Mouse (Mus musculus) stomach, embryonic 15.5 days (tissue): ENCODE measurements at regions not wholly inside any gene's neighbourhood (a gene's known extent, or its start where the extent isn't known, plus 50 kb on each side); places are given as distances from the start of the nearest gene placed in this dataset.

Experiments
- ATAC-seq: fragments of 200-750 bp; cut with Nextera tagmentation; 2 replicates; pipeline ENCODE4 v1.8.0; 2017; ENCODE audit warnings: low read depth, moderate number of reproducible peaks, moderate TSS enrichment; ENCODE audit not compliant: insufficient read depth, low FRiP score
- H3K27ac ChIP-seq: fragments of 300-500 bp; sonication (generic); 2 replicates; pipeline ENCODE4 v1.5.1; 2015; ENCODE audit warnings: mild to moderate bottlenecking, inconsistent platforms
- H3K27me3 ChIP-seq: fragments of 300-500 bp; sonication (generic); replicated peaks from 2 replicates; pipeline ENCODE4 v1.6.1; 2015; ENCODE audit warnings: inconsistent platforms
- H3K36me3 ChIP-seq: fragments of 300-500 bp; sonication (generic); 2 replicates; pipeline ENCODE4 v1.6.1; 2015; ENCODE audit warnings: inconsistent platforms
- H3K4me1 ChIP-seq: fragments of 300-500 bp; sonication (generic); 2 replicates; pipeline ENCODE4 v1.6.1; 2015; ENCODE audit warnings: inconsistent platforms
- H3K4me2 ChIP-seq: fragments of 300-500 bp; sonication (generic); 2 replicates; pipeline ENCODE4 v1.6.1; 2015; ENCODE audit warnings: mild to moderate bottlenecking, inconsistent platforms
- H3K4me3 ChIP-seq: fragments of 300-500 bp; sonication (generic); replicated peaks from 2 replicates; pipeline ENCODE4 v1.5.1; 2015; ENCODE audit warnings: inconsistent platforms
- H3K9ac ChIP-seq: fragments of 300-500 bp; sonication (generic); 2 replicates; pipeline ENCODE4 v1.6.1; 2015; ENCODE audit warnings: inconsistent platforms
- H3K9me3 ChIP-seq: fragments of 300-500 bp; sonication (generic); 2 replicates; pipeline ENCODE4 v1.6.1; 2016; ENCODE audit warnings: inconsistent platforms
- WGBS: fragments of 180-500 bp; shearing (Covaris S2); methylation state at CpG from one replicate; pipeline ENCODE4 v1.1.7; 2015; 5-methylcytosine and 5-hydroxymethylcytosine counted together

DNA sequence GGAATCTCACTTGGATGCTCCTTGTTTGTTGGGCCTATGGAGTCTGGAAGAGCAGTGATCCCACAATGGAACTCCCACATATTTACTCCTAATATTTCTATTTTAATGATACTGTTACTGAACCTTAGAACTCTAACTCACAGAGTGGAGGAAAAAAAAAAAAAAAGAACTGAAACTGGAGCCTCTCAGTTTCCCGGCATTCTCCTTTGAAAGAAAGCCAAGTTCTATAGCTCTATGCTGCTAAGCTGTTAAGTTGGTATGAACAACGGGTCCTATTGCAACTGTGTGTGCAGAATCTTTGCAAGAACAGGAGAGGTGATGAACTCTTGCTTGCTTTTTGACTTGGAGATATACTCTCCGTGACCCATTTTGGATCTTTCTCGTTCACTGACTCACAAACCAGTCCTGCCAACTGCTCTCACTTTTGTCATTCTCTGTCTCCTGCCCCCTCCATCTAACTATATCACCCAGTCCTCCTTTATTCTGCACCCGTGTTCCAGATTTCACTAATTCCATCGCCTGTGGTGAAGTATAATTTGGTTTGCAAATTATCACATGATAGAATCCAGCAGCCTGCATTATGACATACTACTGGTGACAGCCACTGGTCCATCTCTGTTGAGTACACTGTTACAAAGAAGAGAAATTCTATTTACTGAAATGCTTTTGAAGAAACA lies 92.6 kb upstream of the Ctsc start:
- WGBS = 75% methylated on average over 6 of the region's 6 CpGs
- H3K4me3 ChIP-seq = no peak overlapping the region
- no peak for ATAC-seq
- H3K9ac ChIP-seq = no peak overlapping the region
- H3K4me2 ChIP-seq = no peak overlapping the region
- H3K27ac ChIP-seq = no peak overlapping the region
- H3K9me3 ChIP-seq = no peaks in the 10 kb centered on the region
- H3K27me3 ChIP-seq = no peaks in the 10 kb centered on the region
- no peaks in the 10 kb centered on the region for H3K4me1 ChIP-seq
- no peaks in the 10 kb centered on the region for H3K36me3 ChIP-seq

DNA sequence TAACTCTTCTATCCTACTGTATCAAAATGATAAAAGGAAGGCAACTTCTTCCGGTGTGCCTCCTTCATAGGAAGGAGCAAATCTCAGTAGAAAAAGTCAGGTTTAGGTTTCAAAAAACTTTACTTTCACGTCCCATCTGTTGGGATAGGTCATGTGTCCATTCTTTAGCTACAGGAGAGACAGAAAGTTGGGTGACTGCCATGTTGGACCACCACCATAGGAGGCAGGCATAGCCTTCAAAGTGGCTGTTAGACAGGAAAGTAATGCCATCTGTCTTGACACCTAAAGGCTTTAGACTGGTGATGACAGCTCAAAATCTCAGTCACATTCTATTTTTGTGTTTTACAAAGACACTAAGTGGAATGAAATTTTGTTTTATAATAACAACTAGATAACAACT lies 90.3 kb upstream of the Ctsc start:
- H3K4me1 ChIP-seq = no peaks in the 10 kb centered on the region
- H3K9ac ChIP-seq = no peak overlapping the region
- H3K27ac ChIP-seq = no peak overlapping the region
- no peaks in the 10 kb centered on the region for H3K9me3 ChIP-seq
- no peak overlapping the region for H3K4me2 ChIP-seq
- H3K27me3 ChIP-seq = no peaks in the 10 kb centered on the region
- no peaks in the 10 kb centered on the region for H3K36me3 ChIP-seq
- no peak overlapping the region for H3K4me3 ChIP-seq
- WGBS = 69% methylated on average over 2 of the region's 2 CpGs
- no peak for ATAC-seq

DNA sequence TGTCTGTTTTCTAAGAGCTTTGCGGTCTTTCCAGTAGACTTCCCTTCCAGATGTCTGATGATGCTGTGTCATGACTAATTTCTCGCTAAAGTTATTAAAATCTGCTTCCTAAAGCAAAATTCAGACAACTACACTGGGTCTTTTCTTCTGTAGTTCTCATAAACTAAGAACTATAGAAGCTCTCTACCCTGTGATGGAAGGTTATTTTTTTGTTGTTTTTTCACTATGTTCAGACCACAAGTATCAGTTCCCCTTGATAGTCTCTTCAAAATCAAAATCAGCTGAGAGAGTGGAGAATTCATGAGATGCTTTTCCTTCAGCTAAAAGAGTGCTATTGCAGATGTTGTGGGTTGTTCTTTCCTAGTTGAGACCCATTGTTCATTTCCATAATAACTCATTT lies 85.1 kb upstream of the Ctsc start:
- no peaks in the 10 kb centered on the region for H3K36me3 ChIP-seq
- H3K4me2 ChIP-seq = no peak overlapping the region
- no peak for ATAC-seq
- H3K27ac ChIP-seq = no peak overlapping the region
- WGBS = 77% methylated on average over 2 of the region's 2 CpGs
- no peaks in the 10 kb centered on the region for H3K27me3 ChIP-seq
- no peaks in the 10 kb centered on the region for H3K4me1 ChIP-seq
- H3K9me3 ChIP-seq = no peaks in the 10 kb centered on the region
- H3K9ac ChIP-seq = no peak overlapping the region
- H3K4me3 ChIP-seq = no peak overlapping the region

GRCm38 (mm10) chr7:88199043-88199442 lies 78.8 kb upstream of the Ctsc start:
- H3K4me2 ChIP-seq = no peak overlapping the region
- no peaks in the 10 kb centered on the region for H3K4me1 ChIP-seq
- no peaks in the 10 kb centered on the region for H3K9me3 ChIP-seq
- H3K9ac ChIP-seq = no peak overlapping the region
- H3K27me3 ChIP-seq = no peaks in the 10 kb centered on the region
- WGBS = 50% methylated on average over 4 of the region's 4 CpGs
- ATAC-seq = no peak
- no peak overlapping the region for H3K4me3 ChIP-seq
- H3K36me3 ChIP-seq = no peaks in the 10 kb centered on the region
- H3K27ac ChIP-seq = no peak overlapping the region

GRCm38 (mm10) chr7:88199929-88200538 lies 77.9 kb upstream of the Ctsc start:
- H3K9ac ChIP-seq = no peak overlapping the region
- H3K27me3 ChIP-seq = no peaks in the 10 kb centered on the region
- H3K36me3 ChIP-seq = no peaks in the 10 kb centered on the region
- H3K4me1 ChIP-seq = no peaks in the 10 kb centered on the region
- no peaks in the 10 kb centered on the region for H3K9me3 ChIP-seq
- no peak overlapping the region for H3K4me2 ChIP-seq
- no peak overlapping the region for H3K27ac ChIP-seq
- ATAC-seq = no peak
- H3K4me3 ChIP-seq = no peak overlapping the region
- 68% methylated on average over 5 of the region's 5 CpGs for WGBS

GRCm38 (mm10) chr7:88201658-88202364 lies 76.1 kb upstream of the Ctsc start:
- Histone ChIP-seq H3K4me2 (no peak overlapping the region), H3K9ac (no peak overlapping the region)

DNA sequence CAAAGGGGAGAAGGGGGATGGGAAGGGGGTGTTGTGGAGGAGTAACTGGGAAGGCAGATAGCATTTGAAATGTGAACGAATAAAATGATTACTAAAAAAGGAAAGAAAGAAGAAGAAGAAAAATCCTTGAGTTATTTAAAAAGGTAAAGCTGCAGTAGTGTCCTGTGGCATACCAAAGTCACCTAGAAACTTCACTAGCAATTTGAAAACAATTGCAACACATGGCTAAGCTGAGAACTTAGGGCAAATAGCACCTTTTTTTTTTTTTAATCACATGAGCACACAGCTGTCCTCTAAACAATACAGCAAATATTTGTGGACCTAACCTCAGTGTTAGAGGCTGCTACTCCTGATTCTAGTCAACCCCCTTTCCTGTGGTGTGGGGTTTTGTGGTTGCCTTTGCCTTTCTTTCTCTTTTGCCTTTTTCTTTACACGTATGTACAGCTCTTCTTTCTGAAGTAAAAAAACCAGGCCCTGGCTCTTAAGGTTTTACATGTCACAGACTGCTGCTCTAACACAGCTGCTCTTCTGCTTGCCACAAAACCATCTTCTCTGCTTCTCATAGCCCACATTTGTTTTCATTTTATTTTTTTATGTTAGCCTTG lies 71.6 kb upstream of the Ctsc start:
- Histone ChIP-seq H3K9ac (no peak overlapping the region), H3K27me3 (no peaks in the 10 kb centered on the region), H3K4me2 (no peak overlapping the region), H3K36me3 (no peaks in the 10 kb centered on the region), H3K9me3 (no peaks in the 10 kb centered on the region), H3K4me3 (no peak overlapping the region), H3K4me1 (no peaks in the 10 kb centered on the region), H3K27ac (no peak overlapping the region)
- no peak for ATAC-seq
- 48% methylated on average over 2 of the region's 2 CpGs for WGBS

More at GRCm38 (mm10) chr7:88201658-88202364, 76.1 kb upstream of the Ctsc start:
- WGBS = 69% methylated on average over 3 of the region's 3 CpGs
- Histone ChIP-seq H3K36me3 (no peaks in the 10 kb centered on the region), H3K4me1 (no peaks in the 10 kb centered on the region), H3K4me3 (no peak overlapping the region), H3K27ac (no peak overlapping the region), H3K9me3 (no peaks in the 10 kb centered on the region), H3K27me3 (no peaks in the 10 kb centered on the region)
- no peak for ATAC-seq

DNA sequence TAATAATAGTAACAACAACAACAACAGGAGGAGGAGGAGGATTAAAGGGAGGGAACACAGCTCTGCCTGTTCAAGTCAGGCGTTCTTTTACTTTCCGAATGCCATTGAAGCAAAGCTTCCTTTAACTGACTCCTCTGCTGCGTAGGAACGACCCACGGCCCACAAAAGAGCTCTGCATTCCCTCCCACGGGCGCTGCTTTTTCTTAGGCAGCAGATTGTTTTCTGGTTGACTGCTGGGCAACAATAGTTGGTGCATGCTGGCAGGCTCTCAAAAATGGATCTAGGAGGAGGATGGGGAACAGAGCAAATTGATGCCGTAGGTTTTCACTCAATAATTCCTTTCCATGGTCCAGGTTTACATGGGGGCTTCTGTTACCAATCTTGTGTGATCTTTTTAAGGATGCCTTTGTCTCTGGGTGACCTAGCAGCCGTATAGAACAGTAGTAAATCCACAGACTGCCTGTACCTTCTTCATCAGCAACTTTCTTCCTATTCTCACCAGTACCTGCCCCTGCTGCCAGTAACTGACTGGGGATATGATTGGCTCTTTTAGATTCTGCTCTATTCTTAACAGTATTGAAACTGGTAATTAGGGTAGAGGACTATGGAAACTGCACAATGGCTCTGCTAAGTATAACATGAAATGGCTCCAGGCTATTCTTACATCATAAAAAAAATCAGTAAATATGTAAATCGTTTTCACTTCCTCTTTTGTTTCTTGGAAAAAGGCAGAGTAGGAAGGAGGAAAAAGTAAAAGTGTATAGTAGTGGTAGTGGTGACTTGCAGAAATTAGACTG lies 70.8 kb upstream of the Ctsc start:
- no peaks in the 10 kb centered on the region for H3K4me1 ChIP-seq
- WGBS = 56% methylated on average over 10 of the region's 10 CpGs
- no peak overlapping the region for H3K9ac ChIP-seq
- no peak overlapping the region for H3K4me3 ChIP-seq
- no peak overlapping the region for H3K27ac ChIP-seq
- no peak for ATAC-seq
- no peaks in the 10 kb centered on the region for H3K36me3 ChIP-seq
- H3K27me3 ChIP-seq = no peaks in the 10 kb centered on the region
- no peaks in the 10 kb centered on the region for H3K9me3 ChIP-seq
- H3K4me2 ChIP-seq = no peak overlapping the region

- no peak overlapping the region for H3K9ac ChIP-seq
- H3K27ac ChIP-seq = no peak overlapping the region
- H3K27me3 ChIP-seq = no peaks in the 10 kb centered on the region
- peak; percentile 31; the same call in 1 of the 2 replicates for ATAC-seq
- no peaks in the 10 kb centered on the region for H3K4me1 ChIP-seq
- H3K9me3 ChIP-seq = no peaks in the 10 kb centered on the region
- no peak overlapping the region for H3K4me2 ChIP-seq
- no peak overlapping the region for H3K4me3 ChIP-seq
- no peaks in the 10 kb centered on the region for H3K36me3 ChIP-seq
- WGBS = 48% methylated on average over 2 of the region's 2 CpGs
These were observed 63.1 kb upstream of the Ctsc start for GRCm38 (mm10) chr7:88214713-88215198.

DNA sequence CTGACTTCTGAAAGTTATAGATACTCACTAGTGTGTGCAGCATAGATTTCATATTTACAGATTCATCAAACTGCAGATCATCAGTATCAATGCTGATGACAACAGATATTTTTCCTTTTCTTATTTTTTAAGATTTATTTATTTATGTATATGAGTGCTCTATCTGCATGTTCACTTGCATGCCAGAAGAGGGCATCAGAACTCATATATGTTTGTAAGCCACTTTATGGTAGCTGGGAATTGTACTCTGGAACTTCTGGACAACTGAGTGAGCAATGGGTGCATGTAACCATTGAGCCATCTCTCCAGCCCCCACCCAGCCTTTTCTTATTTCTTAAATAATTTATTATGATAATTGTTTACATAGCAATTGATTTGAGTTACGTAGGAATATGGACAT lies 62.5 kb upstream of the Ctsc start:
- Histone ChIP-seq H3K4me1 (no peaks in the 10 kb centered on the region), H3K9me3 (no peaks in the 10 kb centered on the region), H3K36me3 (no peaks in the 10 kb centered on the region), H3K27ac (no peak overlapping the region), H3K9ac (no peak overlapping the region), H3K27me3 (no peaks in the 10 kb centered on the region), H3K4me3 (no peak overlapping the region), H3K4me2 (no peak overlapping the region)
- 90% methylated on average over 1 of the region's 1 CpGs for WGBS
- ATAC-seq = no peak

GRCm38 (mm10) chr7:88222141-88222540 lies 55.7 kb upstream of the Ctsc start:
- no peak for ATAC-seq
- Histone ChIP-seq H3K4me1 (no peaks in the 10 kb centered on the region), H3K27ac (no peak overlapping the region), H3K36me3 (no peaks in the 10 kb centered on the region), H3K9me3 (no peaks in the 10 kb centered on the region), H3K4me2 (no peak overlapping the region), H3K9ac (no peak overlapping the region), H3K27me3 (no peaks in the 10 kb centered on the region), H3K4me3 (no peak overlapping the region)
- WGBS = 66% methylated on average over 2 of the region's 2 CpGs
